Mouse (Mus musculus) forebrain, postnatal 0 days (tissue): Measurements from ENCODE around the gene Dnase2a. TPM values are rescaled to one million over a fixed set of nuclear protein-coding genes. Genes with fewer than 3 reads are reported as not detected.

ENCODE experiments used
- ATAC-seq: fragments of 200-750 bp; cut with Nextera tagmentation; 2 replicates; pipeline ENCODE4 v1.8.0; 2017; ENCODE audit warnings: mild to moderate bottlenecking, moderate library complexity
- DNase-seq: peaks from one replicate; pipeline ENCODE4 v3.0.0-alpha.2; 2015
- H3K27ac ChIP-seq: fragments of 300-500 bp; sonication (generic); 2 replicates; pipeline ENCODE4 v1.5.1; 2014; ENCODE audit warnings: low read depth, mild to moderate bottlenecking, antibody characterized with exemption, low read length, moderate library complexity, mixed read lengths
- H3K27me3 ChIP-seq: fragments of 300-500 bp; sonication (generic); 2 replicates; pipeline ENCODE4 v1.6.1; 2014; ENCODE audit warnings: mild to moderate bottlenecking, low read length, mixed read lengths; ENCODE audit not compliant: insufficient read depth
- H3K36me3 ChIP-seq: fragments of 300-500 bp; sonication (generic); 2 replicates; pipeline ENCODE4 v1.6.1; 2014; ENCODE audit warnings: mild to moderate bottlenecking, moderate library complexity; ENCODE audit not compliant: insufficient read depth
- H3K4me1 ChIP-seq: fragments of 300-500 bp; sonication (generic); 2 replicates; pipeline ENCODE4 v1.6.1; 2014; ENCODE audit warnings: antibody characterized with exemption; ENCODE audit not compliant: insufficient read depth
- H3K4me2 ChIP-seq: fragments of 300-500 bp; sonication (generic); 2 replicates; pipeline ENCODE4 v1.6.1; 2014; ENCODE audit warnings: low read depth, mild to moderate bottlenecking, moderate library complexity
- H3K4me3 ChIP-seq: fragments of 300-500 bp; sonication (generic); 2 replicates; pipeline ENCODE4 v1.5.1; 2014; ENCODE audit warnings: low read depth, low read length, mixed read lengths
- H3K9ac ChIP-seq: fragments of 300-500 bp; sonication (generic); 2 replicates; pipeline ENCODE4 v1.6.1; 2014; ENCODE audit warnings: mild to moderate bottlenecking
- H3K9me3 ChIP-seq: fragments of 300-500 bp; sonication (generic); 2 replicates; pipeline ENCODE4 v1.6.1; 2016; ENCODE audit warnings: low read length
- CTCF ChIP-seq: sonication (generic); IDR thresholded peaks from 2 replicates; pipeline ENCODE4 v1.5.1; 2016; ENCODE audit warnings: antibody characterized with exemption, control low read depth, low read depth
- WGBS: fragments of 180-500 bp; shearing (Covaris S2); extraction: QIAGEN DNeasy Blood & Tissue Kit; methylation state at CpG from one replicate; pipeline ENCODE4 v1.1.7; 2014; 5-methylcytosine and 5-hydroxymethylcytosine counted together
- polyA plus RNA-seq: library from polyadenylated mRNA; unstranded; fragments of >200 nt; fragmentation: Nextera tagmentation; extraction: Ambion mirVana; gene quantifications from 2 replicates; pipeline ENCODE4 v1.2.1, GENCODE M21; 2015
- total RNA-seq: library from RNA; depleted of rRNA; stranded (reverse); fragments of >200 nt; gene quantifications from 2 replicates; pipeline ENCODE4 v1.2.3, GENCODE M21; 2014

Dnase2a gene
- total and polyA plus RNA-seq, 2 experiments from 2014 or later: 3.6 to 6.3 TPM

DNA sequence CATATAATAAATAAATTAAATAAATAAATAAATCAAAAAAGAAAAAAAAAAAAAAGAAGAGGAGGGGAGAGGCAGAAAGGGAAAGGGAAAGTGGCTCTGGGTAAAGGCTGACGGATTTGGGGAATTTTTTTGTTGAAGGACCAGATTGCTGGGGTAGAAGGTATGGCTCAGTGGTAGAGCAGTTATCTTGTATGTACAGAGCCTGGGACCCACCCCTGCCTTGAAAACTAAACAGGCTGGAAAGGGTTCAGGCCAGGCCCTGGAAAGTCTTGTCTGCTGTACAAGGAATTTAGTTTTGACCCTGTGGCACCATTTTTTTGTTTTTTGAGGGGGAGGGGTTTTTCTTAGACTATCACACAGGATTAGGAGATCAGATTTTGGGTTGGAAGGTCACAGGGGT lies 29.4 kb upstream of the Dnase2a start:
- DNase-seq (no peak), ATAC-seq (no peak)
- Histone ChIP-seq H3K4me2 (no peak overlapping the region), H3K4me3 (no peak overlapping the region), H3K27ac (no peak overlapping the region), H3K9ac (no peak overlapping the region), H3K9me3 (no peaks in the 10 kb centered on the region), H3K4me1 (no peaks in the 10 kb centered on the region), H3K36me3 (no peaks in the 10 kb centered on the region), H3K27me3 (no peaks in the 10 kb centered on the region)
- 85% methylated on average over 1 of the region's 1 CpGs for WGBS
- no peak for TF ChIP-seq CTCF

GRCm38 (mm10) chr8:84884728-84885127 lies 23.6 kb upstream of the Dnase2a start:
- no peak for TF ChIP-seq CTCF
- Histone ChIP-seq H3K36me3 (peaks cover 38% of the 10 kb centered on the region), H3K27me3 (no peaks in the 10 kb centered on the region), H3K4me1 (no peaks in the 10 kb centered on the region), H3K4me3 (no peak overlapping the region), H3K27ac (no peak overlapping the region), H3K4me2 (no peak overlapping the region), H3K9ac (no peak overlapping the region), H3K9me3 (no peaks in the 10 kb centered on the region)
- 86% methylated on average over 4 of the region's 4 CpGs for WGBS
- DNase-seq (no peak), ATAC-seq (no peak)

- no peaks in the 10 kb centered on the region for H3K27me3 ChIP-seq
- no peak overlapping the region for H3K27ac ChIP-seq
Measured at GRCm38 (mm10) chr8:84888280-84888679, 20.1 kb upstream of the Dnase2a start.

DNA sequence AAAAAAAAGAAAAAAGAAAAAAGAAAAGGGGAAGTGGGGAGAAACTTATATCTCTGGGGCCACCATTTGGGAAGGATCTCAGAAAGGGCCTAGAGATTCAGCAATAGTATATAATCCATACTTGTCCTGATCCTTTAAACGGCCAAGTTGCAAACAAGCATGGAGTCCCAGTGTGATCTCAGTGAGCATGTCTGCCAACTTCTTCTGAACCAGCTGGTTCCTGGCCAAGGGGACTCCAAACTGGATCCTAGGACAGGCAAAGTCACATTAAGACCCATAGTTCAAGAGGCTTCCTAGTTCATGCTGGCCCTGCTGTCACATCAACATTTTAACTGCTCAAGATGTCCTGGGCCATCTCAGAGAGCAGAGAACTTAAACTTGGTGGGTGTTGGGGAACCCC lies 19.2 kb upstream of the Dnase2a start:
- no peak for ATAC-seq

More at GRCm38 (mm10) chr8:84888280-84888679, 20.1 kb upstream of the Dnase2a start:
- no peak overlapping the region for H3K9ac ChIP-seq
- TF ChIP-seq CTCF: no peak
- DNase-seq (no peak), ATAC-seq (no peak)
- H3K4me2 ChIP-seq: no peak overlapping the region
- H3K9me3 ChIP-seq: no peaks in the 10 kb centered on the region
- 96% methylated on average over 3 of the region's 3 CpGs for WGBS
- peaks cover 52% of the 10 kb centered on the region for H3K36me3 ChIP-seq
- H3K4me3 ChIP-seq: no peak overlapping the region
- H3K4me1 ChIP-seq: peaks cover 5% of the 10 kb centered on the region; the same call in 1 of the 2 replicates

DNA sequence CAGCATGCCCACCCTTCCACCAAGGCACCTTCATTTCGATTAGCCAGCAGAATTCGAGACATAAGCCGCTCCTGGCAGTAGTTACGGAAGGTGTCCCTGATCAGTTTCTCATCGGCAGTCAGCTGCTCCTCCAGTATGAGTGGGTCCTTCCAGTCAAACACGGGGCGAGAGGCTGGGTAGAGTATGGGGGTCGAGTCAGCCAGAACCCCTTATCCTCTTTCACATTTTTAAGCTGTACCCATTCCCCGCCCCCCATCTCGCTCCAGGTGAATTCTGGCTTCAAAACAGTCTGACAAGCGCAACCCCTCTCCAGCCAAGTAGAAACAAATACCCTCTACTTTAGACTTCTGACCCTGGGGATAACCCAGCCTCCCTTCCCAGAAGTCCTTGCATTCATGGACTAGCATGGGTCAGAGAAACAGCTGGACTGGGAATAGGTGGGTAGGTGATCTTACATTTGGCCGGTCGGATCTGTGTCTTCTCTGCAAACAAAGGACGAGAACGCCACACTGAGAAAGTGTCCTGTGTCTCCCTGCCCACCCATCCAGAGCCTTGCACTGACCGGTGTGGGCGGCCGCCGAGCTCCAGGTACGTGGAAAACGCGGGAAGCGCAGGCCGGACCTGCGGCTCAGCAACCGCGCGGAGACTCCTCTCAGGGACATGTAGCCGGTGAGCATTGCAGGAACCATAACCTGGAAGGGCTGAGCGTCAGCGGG lies 15.2 kb upstream of the Dnase2a start:
- no peaks in the 10 kb centered on the region for H3K9me3 ChIP-seq
- H3K36me3 ChIP-seq: peaks cover 26% of the 10 kb centered on the region
- H3K4me3 ChIP-seq: peak overlapping the region; percentile 62
- DNase-seq: no peak
- no peaks in the 10 kb centered on the region for H3K27me3 ChIP-seq
- no peak for TF ChIP-seq CTCF
- H3K4me2 ChIP-seq: peak overlapping the region; percentile 88
- no peak overlapping the region for H3K27ac ChIP-seq
- H3K9ac ChIP-seq: peak overlapping the region; percentile 59
- 12% methylated on average over 31 of the region's 31 CpGs for WGBS
- H3K4me1 ChIP-seq: peaks cover 5% of the 10 kb centered on the region; the same call in 1 of the 2 replicates
- ATAC-seq: no peak; the same call in 1 of the 2 replicates

More for the DNA sequence above, 19.2 kb upstream of the Dnase2a start:
- Histone ChIP-seq H3K4me3 (no peak overlapping the region), H3K27ac (no peak overlapping the region), H3K4me2 (no peak overlapping the region), H3K9ac (no peak overlapping the region), H3K36me3 (peaks cover 52% of the 10 kb centered on the region), H3K9me3 (no peaks in the 10 kb centered on the region), H3K27me3 (no peaks in the 10 kb centered on the region), H3K4me1 (peaks cover 5% of the 10 kb centered on the region; the same call in 1 of the 2 replicates)
- no peak for DNase-seq
- TF ChIP-seq CTCF: no peak
- WGBS: 75% methylated on average over 1 of the region's 1 CpGs

DNA sequence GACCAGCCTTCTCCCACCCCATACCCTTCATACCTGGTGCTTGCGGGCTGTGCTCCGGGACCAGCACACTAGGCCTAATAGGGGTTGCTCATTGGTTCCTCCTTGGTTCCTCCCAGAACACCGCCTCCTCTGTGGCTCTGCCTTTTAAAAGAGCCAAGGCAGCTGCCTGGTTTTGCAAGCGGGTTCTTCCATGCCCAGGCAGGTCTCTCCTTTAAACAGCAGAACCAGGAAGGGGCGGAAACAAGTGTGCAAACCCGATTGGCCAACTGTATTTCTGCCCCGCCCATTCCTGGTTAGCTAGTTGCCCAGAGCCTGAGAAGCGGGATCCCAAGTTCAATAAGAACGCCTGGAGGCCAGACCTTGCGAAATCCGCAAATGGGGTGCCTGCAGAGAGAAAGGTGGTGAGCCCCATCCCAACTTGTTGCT lies 14.6 kb upstream of the Dnase2a start, which contains the start of gene Gcdh:
TSS of gene Gcdh (minus strand) at position 213 of the 426 bp plus-strand sequence.
- H3K9me3 ChIP-seq: no peaks in the 10 kb centered on the region
- H3K4me3 ChIP-seq: peak within 1 kb of the TSS; percentile 62
- H3K4me2 ChIP-seq: peak within 1 kb of the TSS; percentile 88
- WGBS: 0% methylated on average over 11 of the region's 11 CpGs
- H3K36me3 ChIP-seq: peaks cover 20% of the 10 kb centered on the region
- ATAC-seq (peak; percentile 100), DNase-seq (peak; percentile 94)
- peak within 1 kb of the TSS; percentile 59 for H3K9ac ChIP-seq
- peaks cover 5% of the 10 kb centered on the region; the same call in 1 of the 2 replicates for H3K4me1 ChIP-seq
- no peak for TF ChIP-seq CTCF
- H3K27ac ChIP-seq: no peak within 1 kb of the TSS
- no peaks in the 10 kb centered on the region for H3K27me3 ChIP-seq

DNA sequence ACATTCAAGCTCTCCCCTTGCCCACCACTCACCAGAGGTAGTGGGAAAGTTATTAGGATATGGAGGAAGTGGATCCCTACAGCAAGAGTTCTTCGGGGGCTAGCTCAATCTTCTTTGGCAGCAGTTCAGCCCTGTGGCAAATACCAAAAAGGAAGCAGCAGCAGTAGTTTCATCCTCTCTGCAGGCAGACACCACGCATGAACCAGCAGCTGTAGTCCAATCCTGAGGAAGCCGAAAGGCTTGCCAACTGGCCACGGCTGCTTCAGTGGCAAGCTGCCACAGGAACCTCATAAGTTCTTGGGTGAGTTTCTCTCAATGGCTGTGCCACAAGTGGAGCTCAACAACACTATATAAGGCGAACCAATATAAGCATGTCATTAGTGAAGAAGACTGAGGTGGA lies 12.4 kb upstream of the Dnase2a start:
- Histone ChIP-seq H3K27me3 (no peaks in the 10 kb centered on the region), H3K4me2 (no peak overlapping the region), H3K27ac (no peak overlapping the region), H3K9ac (no peak overlapping the region), H3K9me3 (no peaks in the 10 kb centered on the region), H3K36me3 (peaks cover 7% of the 10 kb centered on the region), H3K4me1 (peaks cover 5% of the 10 kb centered on the region; the same call in 1 of the 2 replicates), H3K4me3 (no peak overlapping the region)
- ATAC-seq (no peak), DNase-seq (no peak)
- 71% methylated on average over 5 of the region's 5 CpGs for whole genome bisulfite sequencing
- TF ChIP-seq CTCF: no peak
